Mouse (Mus musculus): ENCODE data around the gene Pars2. TPM values are rescaled to one million over a fixed set of nuclear protein-coding genes. Genes with fewer than 3 reads are reported as not detected.

Pars2 gene
- polyA plus RNA-seq, 1 experiment, result 4.7 TPM

DNA sequence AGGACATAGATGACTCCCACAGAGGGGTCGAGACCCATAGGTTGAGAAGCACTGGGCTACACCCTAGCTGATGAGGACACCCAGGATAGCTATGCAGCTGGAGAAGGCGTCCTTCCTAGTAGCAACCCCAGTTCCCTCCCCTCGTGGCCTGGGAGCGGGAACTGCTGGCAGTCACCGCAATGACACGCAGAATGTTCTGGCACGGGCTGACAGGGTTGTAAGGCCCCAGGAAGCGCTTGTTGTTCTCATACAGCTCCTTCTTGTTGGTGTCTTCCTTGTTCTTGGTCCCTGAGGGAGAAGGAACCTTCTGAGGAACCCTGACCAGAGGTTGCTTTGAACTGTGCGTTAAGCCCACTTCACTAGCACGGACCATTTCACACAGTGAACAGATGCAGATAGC lies 53.1 kb downstream of the Pars2 start:
- no peaks in the 10 kb centered on the region for H3K79me2 ChIP-seq (ENCODE audit: control insufficient read depth, insufficient read depth)
- H3K4me2 ChIP-seq (ENCODE audit: low read depth), result no peak overlapping the region
- no peak for TF ChIP-seq E2F4 (IDR thresholded peaks at IDR 0.05; ENCODE audit: insufficient read depth)
- no peak for TF ChIP-seq MAX (IDR thresholded peaks at IDR 0.05; ENCODE audit: low read depth)
- TF ChIP-seq POLR2A (IDR thresholded peaks at IDR 0.05; ENCODE audit: insufficient read length, low read depth), result no peak
- TF ChIP-seq CEBPB (IDR thresholded peaks at IDR 0.05; ENCODE audit: insufficient read depth, poor library complexity, severe bottlenecking), result no peak
- TF ChIP-seq SRF (IDR thresholded peaks at IDR 0.05; ENCODE audit: control insufficient read depth, insufficient read length, low read depth), result no peak
- H3K36me3 ChIP-seq (ENCODE audit: control insufficient read depth, insufficient read depth), result no peaks in the 10 kb centered on the region
- H3K4me3 ChIP-seq, result no peak overlapping the region
- H3ac ChIP-seq (ENCODE audit: control insufficient read depth, insufficient read length), result no peak overlapping the region
- H3K27me3 ChIP-seq (ENCODE audit: control insufficient read depth, insufficient read depth, insufficient read length), result peaks cover 39% of the 10 kb centered on the region

DNA sequence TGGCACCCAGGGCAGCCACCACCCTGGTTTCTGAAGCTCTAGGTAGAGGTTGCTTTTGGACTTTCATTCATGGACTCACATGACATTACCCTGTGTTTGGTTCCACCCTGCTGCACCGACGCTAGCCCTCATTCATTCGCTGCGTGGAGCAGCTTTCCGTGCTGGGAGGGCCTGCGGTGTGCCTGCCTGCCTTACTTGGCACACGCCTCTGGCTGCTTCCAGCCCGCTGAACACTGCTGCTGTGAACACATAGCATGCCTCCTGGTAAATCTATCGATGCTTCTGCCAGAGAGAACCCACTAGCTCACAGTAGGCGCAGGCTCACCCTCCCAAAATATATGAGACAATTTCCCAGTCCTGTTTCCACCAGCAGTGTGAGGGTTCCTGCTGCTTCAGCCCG lies 53.5 kb downstream of the Pars2 start:
- TF ChIP-seq TCF3 (IDR thresholded peaks at IDR 0.05; ENCODE audit: insufficient read length, low read depth), result no peak
- no peak for TF ChIP-seq MYOD1 (IDR thresholded peaks at IDR 0.05; ENCODE audit: control insufficient read depth in 1 of 3, insufficient read length in 2 of 3, low read depth in 2 of 3)
- no peak for TF ChIP-seq E2F4 (IDR thresholded peaks at IDR 0.05; ENCODE audit: insufficient read depth)
- no peak for TF ChIP-seq MAX (IDR thresholded peaks at IDR 0.05; ENCODE audit: low read depth)
- no peak for TF ChIP-seq POLR2A (IDR thresholded peaks at IDR 0.05; ENCODE audit: insufficient read length, low read depth)
- no peak for TF ChIP-seq USF1 (IDR thresholded peaks at IDR 0.05; ENCODE audit: low read depth)
- TF ChIP-seq SRF (IDR thresholded peaks at IDR 0.05; ENCODE audit: control insufficient read depth, insufficient read length, low read depth), result no peak
- TF ChIP-seq POLR2AphosphoS2 (IDR thresholded peaks at IDR 0.05; ENCODE audit: insufficient read length, low read depth), result no peak
- TF ChIP-seq TCF12 (IDR thresholded peaks at IDR 0.05; ENCODE audit: insufficient read depth, poor library complexity, severe bottlenecking), result no peak
- TF ChIP-seq CEBPB (IDR thresholded peaks at IDR 0.05; ENCODE audit: insufficient read depth, poor library complexity, severe bottlenecking), result no peak
- no peak for TF ChIP-seq MYOG (IDR thresholded peaks at IDR 0.05; ENCODE audit: control insufficient read depth in 1 of 3, insufficient read depth in 1 of 3, insufficient read length in 2 of 3, low read depth in 2 of 3)
- TF ChIP-seq REST (IDR thresholded peaks at IDR 0.05; ENCODE audit: insufficient read depth, insufficient read length), result no peak
- peaks cover 39% of the 10 kb centered on the region for H3K27me3 ChIP-seq (ENCODE audit: control insufficient read depth, insufficient read depth, insufficient read length)
- no peak overlapping the region for H3ac ChIP-seq (ENCODE audit: control insufficient read depth, insufficient read length)
- no peaks in the 10 kb centered on the region for H3K79me2 ChIP-seq (ENCODE audit: control insufficient read depth, insufficient read depth)
- no peaks in the 10 kb centered on the region for H3K36me3 ChIP-seq (ENCODE audit: control insufficient read depth, insufficient read depth)
- no peak overlapping the region for H3K4me2 ChIP-seq (ENCODE audit: low read depth)
- H3K4me3 ChIP-seq, result no peak overlapping the region

Other genes starting within 250 kb of the Pars2 start
- gene Pcsk9, start 186.7 kb upstream of the Pars2 start, polyA plus RNA-seq (2012; fragmentation: generic; extraction: Trizol), result 5.9 TPM
- not detected for gene Bsnd, start 158.8 kb upstream of the Pars2 start, polyA plus RNA-seq (2012; fragmentation: generic; extraction: Trizol)
- gene Dhcr24, start 90.0 kb upstream of the Pars2 start, polyA plus RNA-seq (2012; fragmentation: generic; extraction: Trizol), result 116 TPM
- gene Lexm, start 33.8 kb upstream of the Pars2 start, polyA plus RNA-seq (2012; fragmentation: generic; extraction: Trizol), result not detected
- gene Ttc22, start 28.6 kb upstream of the Pars2 start, polyA plus RNA-seq (2012; fragmentation: generic; extraction: Trizol), result 0.04 TPM
- 28.2 TPM for gene Ttc4, start 27.9 kb downstream of the Pars2 start, polyA plus RNA-seq (2012; fragmentation: generic; extraction: Trizol)
- not detected for gene Mroh7, start 79.9 kb downstream of the Pars2 start, polyA plus RNA-seq (2012; fragmentation: generic; extraction: Trizol)
- not detected for gene Fam151a, start 82.8 kb downstream of the Pars2 start, polyA plus RNA-seq (2012; fragmentation: generic; extraction: Trizol)
- 1.9 TPM for gene Acot11, start 153.9 kb downstream of the Pars2 start, polyA plus RNA-seq (2012; fragmentation: generic; extraction: Trizol)